Mouse (Mus musculus): ENCODE results near the gene Gm27179. TPM values are rescaled to one million over a fixed set of nuclear protein-coding genes. Genes with fewer than 3 reads are reported as not detected.
"Not testable (repeated sequence)": the region's sequence is repeated elsewhere in the genome, so short reads cannot be mapped to it uniquely, and the experiment has no call there.

The Gm27179 gene
- polyA plus RNA-seq, 1 experiment = 0.35 TPM

- not testable (repeated sequence) for H3K36me3 ChIP-seq (ENCODE audit: control insufficient read depth, insufficient read depth, low read length); H3K27ac ChIP-seq (ENCODE audit: insufficient read depth, low read depth, low read length); H3K27me3 ChIP-seq (ENCODE audit: control insufficient read depth, insufficient read depth, low read length); H3K4me1 ChIP-seq (ENCODE audit: control insufficient read depth, insufficient read depth, insufficient read length, low read length); H3K4me3 ChIP-seq (ENCODE audit: low read depth, low read length)
- no CpG with 5 or more reads among the region's 8 CpGs for WGBS
Measured at GRCm38 (mm10) chr14:69470122-69470708, 42.1 kb downstream of the Gm27179 start.

DNA sequence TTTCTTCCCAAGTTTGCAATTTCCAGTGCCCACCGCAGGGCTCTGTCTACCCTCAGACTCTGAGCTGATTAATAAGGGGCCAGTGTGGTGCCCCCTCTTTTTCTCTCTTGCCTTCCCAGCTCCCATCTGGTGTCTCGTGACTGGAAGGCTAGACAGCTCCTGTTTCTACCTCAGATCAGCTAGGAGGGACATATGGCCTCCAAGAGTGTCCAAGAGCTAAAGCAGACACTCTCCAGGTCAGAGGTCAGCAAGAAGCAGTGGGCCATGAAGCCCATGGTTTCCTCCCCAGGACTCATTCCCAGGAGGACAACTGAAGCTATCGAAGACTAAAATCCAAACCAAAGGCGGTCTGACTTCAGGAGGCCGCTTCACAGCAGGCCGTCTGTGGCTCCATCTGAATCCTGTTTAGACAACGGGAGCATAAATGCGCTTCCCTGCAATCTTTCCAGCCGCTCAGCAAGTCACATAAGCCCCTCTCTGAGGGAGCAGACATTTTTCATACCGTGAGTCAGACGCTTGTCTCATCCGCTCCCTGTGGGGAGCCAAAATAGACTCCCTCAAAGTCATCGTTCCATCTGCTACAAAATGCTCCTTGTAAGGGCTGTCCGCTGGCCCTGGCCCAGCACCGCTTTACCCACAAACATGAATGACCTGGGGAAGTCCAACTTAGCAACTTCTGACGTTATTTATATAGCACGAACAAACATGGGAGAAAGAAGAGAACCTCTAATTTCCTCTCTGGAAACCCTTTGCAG, 44.6 kb downstream of the Gm27179 start:
- H3K36me3 ChIP-seq (ENCODE audit: control insufficient read depth, insufficient read depth, low read length); H3K4me1 ChIP-seq (ENCODE audit: control insufficient read depth, insufficient read depth, insufficient read length, low read length); H3K27ac ChIP-seq (ENCODE audit: insufficient read depth, low read depth, low read length); H3K27me3 ChIP-seq (ENCODE audit: control insufficient read depth, insufficient read depth, low read length); H3K4me3 ChIP-seq (ENCODE audit: low read depth, low read length): not testable (repeated sequence)
- no CpG with 5 or more reads among the region's 17 CpGs for WGBS

DNA sequence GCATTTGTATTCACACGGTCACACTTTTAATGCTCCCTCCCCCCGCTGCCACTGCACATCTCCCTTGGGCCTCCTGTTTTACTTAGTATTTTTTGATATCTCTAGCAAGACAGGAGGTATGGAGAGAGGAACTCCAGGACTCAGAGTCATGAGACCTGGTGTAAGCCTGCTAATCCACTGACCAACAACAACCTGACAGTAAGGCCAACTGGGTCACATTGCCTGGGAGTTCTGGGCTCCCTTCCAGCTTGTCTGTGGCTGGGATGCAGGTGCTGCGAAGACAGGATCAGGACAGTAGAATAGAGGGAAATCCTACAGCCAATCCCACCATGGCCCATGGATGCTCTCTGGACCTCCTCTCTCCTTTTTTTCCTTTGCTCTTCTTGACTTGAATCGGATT, 47.9 kb downstream of the Gm27179 start:
- WGBS = no CpG with 5 or more reads among the region's 4 CpGs
- not testable (repeated sequence) for H3K4me1 ChIP-seq (ENCODE audit: control insufficient read depth, insufficient read depth, insufficient read length, low read length); H3K27me3 ChIP-seq (ENCODE audit: control insufficient read depth, insufficient read depth, low read length); H3K36me3 ChIP-seq (ENCODE audit: control insufficient read depth, insufficient read depth, low read length); H3K27ac ChIP-seq (ENCODE audit: insufficient read depth, low read depth, low read length); H3K4me3 ChIP-seq (ENCODE audit: low read depth, low read length)

Other genes starting within 250 kb of the Gm27179 start
- gene Synb, start 218.2 kb downstream of the Gm27179 start, polyA plus RNA-seq (2012; rRNA removed) = not detected in 2 replicates
- 5.9 and 57.7 TPM in 2 replicates for gene Gm16867, start 9.2 kb downstream of the Gm27179 start, polyA plus RNA-seq (2012; rRNA removed)
- gene Entpd4b, start 42.9 kb upstream of the Gm27179 start, polyA plus RNA-seq (2012; rRNA removed) = 5.9 and 6.4 TPM in 2 replicates

All from small intestine, adult 2 months (tissue).